Mouse (Mus musculus) NIH3T3 (cell line): ENCODE measurements around the gene Slc24a3.

Source experiments
- DNase-seq: peaks from one replicate; pipeline ENCODE4 v3.0.0-alpha.2; 2012; ENCODE audit warnings: low read depth

Slc24a3 gene

GRCm38 (mm10) chr2:145631123-145631798, 463.7 kb downstream of the Slc24a3 start:
- DNase-seq = no peak

GRCm38 (mm10) chr2:145631799-145632174, 464.2 kb downstream of the Slc24a3 start:
- DNase-seq = peak; percentile 17

- DNase-seq = peak; percentile 36
Measured at GRCm38 (mm10) chr2:145633811-145634210, 466.3 kb downstream of the Slc24a3 start.

- no peak for DNase-seq
Measured at GRCm38 (mm10) chr2:145640255-145640984, 472.9 kb downstream of the Slc24a3 start.

GRCm38 (mm10) chr2:145655373-145655960, 487.9 kb downstream of the Slc24a3 start:
- DNase-seq = no peak

- no peak for DNase-seq
Measured at GRCm38 (mm10) chr2:145656121-145656520, 488.6 kb downstream of the Slc24a3 start.

- peak; percentile 69 for DNase-seq
Measured at GRCm38 (mm10) chr2:145656716-145657115, 489.2 kb downstream of the Slc24a3 start.

GRCm38 (mm10) chr2:145661242-145661641, 493.7 kb downstream of the Slc24a3 start:
- DNase-seq = no peak

GRCm38 (mm10) chr2:145663899-145664298, 496.3 kb downstream of the Slc24a3 start:
- no peak for DNase-seq

- DNase-seq = no peak
Measured at GRCm38 (mm10) chr2:145664311-145664710, 496.8 kb downstream of the Slc24a3 start.

- no peak for DNase-seq
Measured at GRCm38 (mm10) chr2:145668135-145668534, 500.6 kb downstream of the Slc24a3 start.

- DNase-seq = peak; percentile 63
Measured at GRCm38 (mm10) chr2:145670131-145670530, 502.6 kb downstream of the Slc24a3 start.

GRCm38 (mm10) chr2:145674496-145675141, 507.1 kb downstream of the Slc24a3 start:
- peak; percentile 24 for DNase-seq

- DNase-seq = peak; percentile 85
Measured at GRCm38 (mm10) chr2:145675142-145675755, 507.7 kb downstream of the Slc24a3 start, which contains the start of gene Rin2. TSS of gene Rin2 (plus strand) at chr2:145675215.

- peak; percentile 83 for DNase-seq
Measured at GRCm38 (mm10) chr2:145675756-145676543, 508.4 kb downstream of the Slc24a3 start.

GRCm38 (mm10) chr2:145676544-145676925, 509.0 kb downstream of the Slc24a3 start:
- peak; percentile 67 for DNase-seq

- peak; percentile 43 for DNase-seq
Measured at GRCm38 (mm10) chr2:145676936-145677335, 509.4 kb downstream of the Slc24a3 start.

- peak; percentile 41 for DNase-seq
Measured at GRCm38 (mm10) chr2:145680141-145680540, 512.6 kb downstream of the Slc24a3 start.

GRCm38 (mm10) chr2:145680762-145681161, 513.2 kb downstream of the Slc24a3 start:
- no peak for DNase-seq

GRCm38 (mm10) chr2:145681626-145682025, 514.1 kb downstream of the Slc24a3 start:
- DNase-seq = peak; percentile 35

GRCm38 (mm10) chr2:145682924-145683323, 515.4 kb downstream of the Slc24a3 start:
- DNase-seq = peak; percentile 36
